Mouse (Mus musculus) macrophage (primary cell): Measurements from ENCODE around the gene Zfp248. TPM values are rescaled to one million over a fixed set of nuclear protein-coding genes. Genes with fewer than 3 reads are reported as not detected.
A peak's percentile ranks its signal among the peaks of the same experiment; 100 is the strongest.

Source experiments
- H3K27ac ChIP-seq: fragments of 350-480 bp; formaldehyde crosslinking; 2 replicates; pipeline ENCODE4 v1.9.0; 2021
- H3K36me3 ChIP-seq: fragments of 350-480 bp; formaldehyde crosslinking; 2 replicates; pipeline ENCODE4 v1.9.0; 2021; ENCODE audit errors: inconsistent target
- H3K4me3 ChIP-seq: fragments of 350-480 bp; formaldehyde crosslinking; 2 replicates; pipeline ENCODE4 v1.9.0; 2021; ENCODE audit errors: inconsistent target
- H3K79me2 ChIP-seq: fragments of 350-480 bp; formaldehyde crosslinking; 2 replicates; pipeline ENCODE4 v1.9.0; 2021; ENCODE audit errors: inconsistent target
- WGBS: methylation state at CpG from one replicate; pipeline ENCODE4 v1.1.7; 2026; ENCODE audit warnings: inconsistent platforms; ENCODE audit not compliant: missing documents; 5-methylcytosine and 5-hydroxymethylcytosine counted together
- polyA plus RNA-seq: library from polyadenylated mRNA; stranded (reverse); fragments of 250-400 nt; gene quantifications from 3 replicates; pipeline ENCODE4 v1.2.4, GENCODE M21; 2018; ENCODE audit warnings: inconsistent platforms
- total RNA-seq, 78 experiments: library from RNA; depleted of rRNA; stranded (reverse); fragments of 250-400 nt; gene quantifications; 1 replicate in 9 of 78; 2 replicates in 24 of 78; 3 replicates in 43 of 78; 4 replicates in 2 of 78; pipeline ENCODE4 v1.2.4; 2018; ENCODE audit warnings: inconsistent platforms in 56 of 78

Zfp248 gene
- total RNA-seq (2018; cell fraction: chromatin; rRNA removed), result 1 to 10 TPM in 23 of 26 experiments, under 1 TPM in 2, not detected in 1; 0.67 to 7.5 (median 2.3) TPM
- 1 to 10 TPM in 11 of 26 experiments, under 1 TPM in 15; 0.19 to 1.5 (median 0.81) TPM for total RNA-seq (2018; cell fraction: cytosol; rRNA removed)
- total RNA-seq (2018; cell fraction: nucleus; rRNA removed), result 1 to 10 TPM in 21 of 26 experiments, under 1 TPM in 5; 0.50 to 6.9 (median 1.6) TPM
- polyA plus RNA-seq, result 0.88 to 1.5 TPM (median 0.90 TPM) in 3 replicates

- 1% methylated on average over 43 of the region's 43 CpGs for WGBS
- H3K4me3 ChIP-seq, result peak within 1 kb of the TSS; percentile 55
- H3K27ac ChIP-seq, result peak within 1 kb of the TSS; percentile 40
- no peaks in the 10 kb centered on the region for H3K79me2 ChIP-seq
- no peaks in the 10 kb centered on the region for H3K36me3 ChIP-seq
These were observed at the start of gene Zfp248 for GRCm38 (mm10) chr6:118455042-118455631. Gene Zfp248, minus strand, starts transcription at chr6:118455528.

- no peaks in the 10 kb centered on the region for H3K79me2 ChIP-seq
- no peak overlapping the region for H3K4me3 ChIP-seq
- no peaks in the 10 kb centered on the region for H3K36me3 ChIP-seq
- H3K27ac ChIP-seq, result no peak overlapping the region
- WGBS, result 65% methylated on average over 7 of the region's 7 CpGs
These were observed 43.7 kb upstream of the Zfp248 start for GRCm38 (mm10) chr6:118499010-118499409.

DNA sequence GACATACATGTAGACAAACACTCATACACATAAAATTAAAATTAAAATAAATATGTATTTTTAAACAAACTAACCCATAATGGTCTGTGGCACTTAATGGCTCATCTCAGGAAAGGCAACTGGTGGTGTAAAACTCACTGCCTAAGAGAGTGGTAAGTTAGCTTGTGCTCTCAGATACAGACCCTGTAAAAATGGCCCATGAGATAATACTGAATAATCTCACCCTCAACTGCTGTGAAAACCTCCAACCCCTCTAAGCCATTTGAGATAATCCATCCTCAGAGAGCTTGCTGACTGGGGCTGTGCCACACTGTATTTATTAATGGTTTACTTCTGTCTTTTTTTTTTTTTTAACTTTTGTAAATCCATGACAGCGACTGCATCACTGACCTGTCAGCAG, 26.8 kb upstream of the Zfp248 start:
- WGBS, result no CpG with 5 or more reads among the region's 1 CpGs
- no peak overlapping the region for H3K27ac ChIP-seq
- H3K4me3 ChIP-seq, result no peak overlapping the region
- no peaks in the 10 kb centered on the region for H3K79me2 ChIP-seq
- H3K36me3 ChIP-seq, result no peaks in the 10 kb centered on the region

DNA sequence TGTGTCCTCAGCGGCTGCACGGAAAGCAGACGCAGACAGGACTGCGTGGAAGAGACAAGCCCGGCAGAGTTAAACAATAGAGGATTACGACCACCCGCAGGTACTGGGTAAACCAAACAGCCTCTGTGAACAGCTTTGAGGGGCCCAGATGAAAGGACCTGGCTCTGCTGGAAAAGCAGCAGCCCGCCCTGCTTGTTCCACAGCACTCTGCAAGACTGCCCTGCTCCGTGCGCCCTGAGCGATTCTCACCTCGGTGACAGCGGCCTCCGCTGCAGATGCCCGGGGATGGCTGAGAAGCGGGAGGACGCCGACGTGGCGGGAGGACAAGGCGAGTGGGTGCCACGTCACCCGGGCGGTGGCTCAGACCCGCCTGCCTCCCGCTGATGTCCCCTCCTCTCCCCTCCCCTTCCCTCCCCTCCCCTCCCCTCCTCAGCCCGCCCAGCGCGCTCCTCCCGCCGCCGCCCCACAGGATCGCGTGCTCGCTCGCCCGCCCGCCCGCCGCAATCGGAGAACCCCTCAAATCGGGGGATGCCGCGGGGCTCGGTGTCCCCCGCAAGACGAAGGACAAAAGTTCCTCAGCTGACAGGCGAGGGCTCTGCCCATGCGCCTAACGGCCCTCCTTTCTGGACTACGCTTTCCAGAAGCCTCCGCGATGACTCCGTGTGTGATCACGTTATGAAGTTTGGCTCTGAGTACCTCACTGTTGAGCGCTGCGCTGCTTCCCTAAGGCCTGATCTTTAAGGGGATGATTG, 23.8 kb upstream of the Zfp248 start, which contains the start of gene Zfp9:
Gene Zfp9 (minus strand): TSS at position 364 of the 752 bp plus-strand sequence.
- peak within 1 kb of the TSS; percentile 22; the same call in 1 of the 2 replicates for H3K4me3 ChIP-seq

DNA sequence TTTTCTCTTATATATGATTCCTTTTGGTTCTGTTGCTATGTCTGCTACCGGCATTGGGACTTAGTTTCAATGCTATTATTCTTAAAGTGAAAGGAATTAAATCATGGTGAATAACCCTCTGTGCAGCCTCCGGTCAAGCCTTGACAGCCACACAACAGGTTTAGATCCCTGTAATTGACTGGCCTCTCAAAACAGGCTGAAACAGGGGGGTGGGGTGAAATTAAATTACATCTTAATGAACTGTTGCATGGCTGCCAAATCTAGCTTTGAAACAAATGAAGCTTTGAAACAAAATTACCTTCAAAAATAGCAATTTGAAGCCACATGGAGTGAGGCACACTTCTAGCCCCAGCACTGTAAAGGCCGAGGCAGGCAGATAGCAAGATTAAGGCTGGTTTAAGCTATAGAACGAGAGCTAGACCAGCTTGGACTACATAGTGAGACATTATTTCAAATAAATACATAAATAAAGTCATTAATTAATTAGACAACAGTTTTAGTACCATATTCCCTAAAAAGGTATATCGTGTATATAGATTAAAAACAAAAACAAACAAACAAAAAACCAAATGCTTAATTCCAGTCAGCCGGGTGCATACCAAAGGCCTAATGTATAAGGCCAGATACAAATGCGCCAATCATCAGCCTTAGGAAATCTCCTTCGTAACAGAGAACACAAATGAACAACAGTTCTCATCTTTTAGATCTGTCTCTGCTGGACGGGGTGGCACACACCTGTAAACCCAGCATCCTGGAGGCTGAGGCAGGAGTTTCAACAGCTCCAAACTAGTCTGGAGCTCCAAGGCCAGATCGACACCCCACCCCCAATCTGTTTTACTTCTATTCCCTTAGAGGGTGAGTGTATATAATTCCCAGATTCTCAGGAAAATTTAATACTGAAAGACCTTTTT, 22.8 kb upstream of the Zfp248 start:
- Histone ChIP-seq H3K36me3 (no peaks in the 10 kb centered on the region), H3K4me3 (peak overlapping the region; percentile 22; the same call in 1 of the 2 replicates), H3K27ac (no peak overlapping the region), H3K79me2 (no peaks in the 10 kb centered on the region)
- 91% methylated on average over 10 of the region's 10 CpGs for WGBS

More for the DNA sequence above, 23.8 kb upstream of the Zfp248 start, which contains the start of gene Zfp9:
- H3K27ac ChIP-seq, result no peak within 1 kb of the TSS
- no peaks in the 10 kb centered on the region for H3K36me3 ChIP-seq
- 5% methylated on average over 35 of the region's 57 CpGs for WGBS
- no peaks in the 10 kb centered on the region for H3K79me2 ChIP-seq

DNA sequence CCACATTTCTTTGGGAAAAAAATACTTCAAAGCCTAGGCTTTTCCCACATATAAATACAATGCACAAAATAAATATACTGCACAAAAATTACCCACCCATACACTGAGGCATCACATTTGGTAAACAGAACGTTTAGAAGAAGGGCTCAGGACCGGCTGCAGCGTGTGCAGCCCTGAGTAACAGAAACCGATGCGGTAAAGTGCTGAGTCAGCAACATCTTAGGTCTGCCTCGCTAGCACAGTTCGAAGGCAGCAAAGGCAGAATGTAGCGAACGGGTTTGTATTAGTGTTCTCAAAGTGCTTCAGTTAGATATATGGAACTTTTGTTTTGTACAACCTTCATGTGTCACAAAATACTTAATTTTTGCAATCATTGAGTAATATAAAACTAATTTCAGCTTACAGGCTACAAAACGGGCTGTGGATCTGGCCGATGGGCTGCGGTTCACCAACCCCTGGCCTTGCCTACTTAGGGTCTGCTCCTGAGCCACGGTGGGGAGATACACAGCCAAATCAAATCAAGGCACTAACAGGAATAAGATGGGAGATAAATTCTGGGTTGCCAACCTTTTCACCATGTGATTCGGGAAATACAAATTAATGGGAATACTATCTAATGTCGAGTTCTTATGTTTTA, 6.9 kb upstream of the Zfp248 start:
- no peak overlapping the region for H3K4me3 ChIP-seq
- H3K27ac ChIP-seq, result no peak overlapping the region
- WGBS, result 86% methylated on average over 15 of the region's 15 CpGs
- H3K79me2 ChIP-seq, result no peaks in the 10 kb centered on the region
- H3K36me3 ChIP-seq, result no peaks in the 10 kb centered on the region

- Histone ChIP-seq H3K79me2 (no peaks in the 10 kb centered on the region), H3K36me3 (no peaks in the 10 kb centered on the region), H3K27ac (no peak overlapping the region), H3K4me3 (no peak overlapping the region)
- 100% methylated on average over 1 of the region's 1 CpGs for WGBS
These were observed 2.4 kb upstream of the Zfp248 start for GRCm38 (mm10) chr6:118457726-118458125.

- 67% methylated on average over 8 of the region's 8 CpGs for WGBS
- no peaks in the 10 kb centered on the region for H3K36me3 ChIP-seq
- H3K27ac ChIP-seq, result peak overlapping the region; percentile 40; the same call in 1 of the 2 replicates
- H3K4me3 ChIP-seq, result peak overlapping the region; percentile 55
- H3K79me2 ChIP-seq, result no peaks in the 10 kb centered on the region
These were observed 876 bp downstream of the Zfp248 start for GRCm38 (mm10) chr6:118454452-118454851.

DNA sequence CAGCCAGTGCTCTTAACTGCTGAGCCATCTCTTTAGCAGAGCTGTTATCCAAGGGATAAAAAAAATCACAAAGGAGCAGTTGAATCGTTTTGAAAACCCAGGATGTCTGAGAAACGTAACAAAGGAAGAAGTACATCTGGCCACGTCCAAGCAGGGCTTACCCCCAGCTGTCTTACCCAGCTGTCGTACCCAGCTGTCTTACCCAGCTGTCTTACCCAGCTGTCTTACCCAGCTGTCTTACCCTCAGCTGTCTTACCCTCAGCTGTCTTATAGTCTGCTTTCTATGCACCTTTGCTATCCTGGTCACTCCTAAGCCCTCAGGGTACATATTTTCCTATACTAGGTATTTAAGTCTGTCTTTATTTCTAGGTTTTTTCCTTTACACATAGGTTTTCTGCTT, 23.8 kb downstream of the Zfp248 start:
- Histone ChIP-seq H3K27ac (no peak overlapping the region), H3K36me3 (0 out of 2 replicates have a peak, but pooled peaks cover 3% of the 10 kb centered on the region)

DNA sequence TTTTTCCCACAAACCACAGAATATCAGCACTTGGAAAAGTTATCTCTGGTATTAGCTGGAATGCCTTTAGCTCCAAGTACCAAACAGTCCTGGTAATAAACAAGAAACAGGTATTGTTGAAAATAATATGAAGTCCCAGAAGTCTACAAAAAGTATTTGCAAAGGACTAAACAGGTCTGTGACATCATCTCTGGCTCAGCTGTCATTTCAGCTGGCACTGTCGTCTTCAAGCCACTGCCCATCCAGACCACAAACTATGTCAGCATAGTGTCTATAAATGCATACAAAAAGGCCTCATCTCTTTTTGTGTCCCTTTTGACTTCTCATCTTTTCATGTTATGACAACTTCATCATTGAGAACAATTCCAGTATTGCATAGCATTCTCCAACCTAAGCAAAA, 28.7 kb downstream of the Zfp248 start:
- Histone ChIP-seq H3K36me3 (0 out of 2 replicates have a peak, but pooled peaks cover 3% of the 10 kb centered on the region), H3K79me2 (no peaks in the 10 kb centered on the region), H3K27ac (no peak overlapping the region), H3K4me3 (no peak overlapping the region)
- WGBS, result 71% methylated on average over 1 of the region's 1 CpGs

More for the DNA sequence above, 23.8 kb downstream of the Zfp248 start:
- WGBS, result 100% methylated on average over 4 of the region's 4 CpGs
- Histone ChIP-seq H3K79me2 (no peaks in the 10 kb centered on the region), H3K4me3 (no peak overlapping the region)

DNA sequence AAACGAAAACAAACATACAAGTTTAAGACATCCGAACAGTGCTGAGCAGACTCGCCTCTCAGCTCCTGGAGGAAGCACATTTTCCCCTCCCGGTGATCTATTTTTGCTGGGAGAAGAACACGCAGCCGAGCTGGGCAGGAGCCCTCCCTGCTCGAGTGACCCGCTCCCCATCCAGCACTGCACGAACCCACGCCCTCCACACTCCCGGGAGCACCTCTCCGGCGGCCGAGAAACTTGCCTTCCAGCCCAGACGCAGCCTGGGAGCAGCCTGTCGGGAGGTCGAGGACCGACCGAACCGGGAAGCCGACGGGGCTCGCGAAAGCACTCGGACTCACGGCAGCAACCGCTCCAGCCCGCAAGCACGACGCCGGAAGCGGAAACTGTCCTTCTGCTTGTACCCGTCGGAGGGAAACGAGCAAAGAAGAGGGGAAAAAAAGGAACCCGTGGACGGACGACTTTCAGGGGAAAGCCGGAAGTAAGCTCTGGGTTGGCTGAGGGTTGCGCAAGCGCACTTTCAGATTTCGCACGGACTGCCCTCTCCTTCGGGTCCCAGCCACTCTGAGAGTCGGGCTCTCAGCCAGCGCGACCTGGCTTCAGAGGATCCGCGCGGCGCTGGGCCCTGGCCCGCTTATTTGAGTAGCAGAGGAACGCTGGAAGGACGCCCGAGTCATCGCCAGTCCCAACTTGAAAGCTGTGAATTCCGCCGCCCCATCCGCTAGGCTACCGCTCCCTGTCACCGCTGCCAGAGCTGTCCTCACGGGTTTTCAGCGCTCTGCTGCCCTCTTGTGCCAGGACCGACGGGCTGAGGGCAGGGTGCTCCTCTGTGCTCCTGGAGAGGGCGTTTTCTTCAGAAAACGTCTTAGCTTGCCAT, 36.0 kb downstream of the Zfp248 start, which contains the start of gene Bms1:
Gene Bms1 (minus strand): TSS at position 425 of the 871 bp plus-strand sequence.
- peak within 1 kb of the TSS; percentile 90 for H3K4me3 ChIP-seq
- under 1% methylated on average over 67 of the region's 67 CpGs for WGBS
- peaks cover 27% of the 10 kb centered on the region for H3K36me3 ChIP-seq
- peaks cover 23% of the 10 kb centered on the region for H3K79me2 ChIP-seq
- peak within 1 kb of the TSS; percentile 54 for H3K27ac ChIP-seq

- Histone ChIP-seq H3K27ac (no peak overlapping the region), H3K4me3 (no peak overlapping the region), H3K79me2 (no peaks in the 10 kb centered on the region), H3K36me3 (peaks cover 75% of the 10 kb centered on the region)
- WGBS, result 100% methylated on average over 1 of the region's 1 CpGs
These were observed 44.9 kb downstream of the Zfp248 start for GRCm38 (mm10) chr6:118410428-118410827.

DNA sequence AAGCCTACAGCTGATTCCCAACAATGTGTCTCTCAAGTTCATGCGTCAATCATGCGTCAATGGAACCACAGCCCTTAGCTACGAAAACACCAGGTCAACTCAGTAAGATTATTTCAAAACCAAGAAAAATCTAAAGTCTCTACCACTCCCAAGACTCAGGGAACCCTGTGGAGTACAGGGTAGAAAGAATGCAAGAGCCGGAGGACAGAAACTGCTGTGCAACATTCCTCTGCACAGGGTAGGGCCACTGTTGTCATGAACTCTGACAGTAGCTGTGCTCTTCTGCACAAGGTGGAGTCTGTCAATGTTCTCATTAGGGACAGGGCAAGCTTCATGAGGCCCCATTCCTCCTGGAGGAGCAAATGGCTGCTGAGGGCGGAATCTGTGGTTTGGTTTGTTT, 46.8 kb downstream of the Zfp248 start:
- peaks cover 75% of the 10 kb centered on the region for H3K36me3 ChIP-seq
- H3K27ac ChIP-seq, result no peak overlapping the region
- no peaks in the 10 kb centered on the region for H3K79me2 ChIP-seq
- H3K4me3 ChIP-seq, result no peak overlapping the region
- 93% methylated on average over 5 of the region's 5 CpGs for WGBS
